8 mouse cellular contexts compared by ENCODE assay signal in the genomic region with DNA sequence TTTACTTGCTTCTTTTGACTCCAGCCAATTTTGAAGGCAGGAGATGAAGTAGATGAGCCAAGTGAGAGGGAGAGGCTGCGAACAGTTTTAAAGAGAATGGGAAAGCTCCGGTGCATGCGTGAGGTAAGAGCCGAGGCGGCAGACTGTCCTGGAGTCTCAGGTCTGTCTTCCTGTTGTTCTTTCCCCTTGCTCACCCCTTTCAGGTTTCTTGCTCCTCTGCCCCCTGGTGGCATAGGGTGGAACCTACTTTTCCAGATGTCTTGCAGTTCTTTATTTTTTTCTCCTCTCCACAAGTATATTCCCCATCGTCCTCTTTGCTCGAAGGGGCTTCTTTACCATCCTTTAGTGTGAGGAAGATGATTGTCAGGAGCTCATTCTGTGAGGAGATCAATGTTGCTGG. TPM values are rescaled to one million over a fixed set of nuclear protein-coding genes. Genes with fewer than 3 reads are reported as not detected.
DNase-seq lines count a peak whose midpoint lies in the region; ATAC-seq and TF ChIP-seq lines count a peak whose summit lies in the region.

No protein-coding gene starts in this region.

- H3K27ac ChIP-seq in intestine, embryonic 14.5 days (ENCODE audit: low read depth), result no peak overlapping the region
- H3K27ac ChIP-seq in intestine, embryonic 15.5 days, result no peak overlapping the region
- H3K27ac ChIP-seq in embryonic facial prominence, embryonic 10.5 days (replicated peaks), result no peak overlapping the region
- no peak overlapping the region for H3K27ac ChIP-seq in liver, postnatal 0 days (ENCODE audit: low read depth)

- TF ChIP-seq EP300 in liver, postnatal 0 days (IDR thresholded peaks at IDR 0.05; ENCODE audit: low read depth), result no peak

- ATAC-seq in intestine, embryonic 14.5 days (replicated peaks; ENCODE audit: low FRiP score, low TSS enrichment, low read depth), result no peak
- ATAC-seq in intestine, embryonic 15.5 days, result no peak
- ATAC-seq in liver, postnatal 0 days, result no peak
- ATAC-seq in inflammation-experienced regulatory T-cells, adult 6 months, result no peak

- no peak overlapping the region for H3K4me3 ChIP-seq in intestine, embryonic 14.5 days (ENCODE audit: low read depth, low read length)
- no peak overlapping the region for H3K4me3 ChIP-seq in intestine, embryonic 15.5 days (replicated peaks)
- no peak overlapping the region for H3K4me3 ChIP-seq in embryonic facial prominence, embryonic 10.5 days
- H3K4me3 ChIP-seq in liver, postnatal 0 days (ENCODE audit: low read depth, low read length), result no peak overlapping the region

- H3K9ac ChIP-seq in intestine, embryonic 14.5 days (ENCODE audit: low read length), result no peak overlapping the region
- H3K9ac ChIP-seq in intestine, embryonic 15.5 days, result no peak overlapping the region
- H3K9ac ChIP-seq in liver, postnatal 0 days (replicated peaks), result no peak overlapping the region

- WGBS in intestine, embryonic 14.5 days, result 72% methylated on average over 7 of the region's 7 CpGs
- WGBS in intestine, embryonic 15.5 days, result 72% methylated on average over 7 of the region's 7 CpGs
- WGBS in embryonic facial prominence, embryonic 10.5 days, result 78% methylated on average over 7 of the region's 7 CpGs
- 62% methylated on average over 7 of the region's 7 CpGs for WGBS in liver, postnatal 0 days (ENCODE audit: insufficient replicate concordance)

- H3K27me3 ChIP-seq in intestine, embryonic 14.5 days (replicated peaks; ENCODE audit: control insufficient read depth, insufficient read depth, low read length), result no peaks in the 10 kb centered on the region
- no peaks in the 10 kb centered on the region for H3K27me3 ChIP-seq in intestine, embryonic 15.5 days (replicated peaks)
- no peaks in the 10 kb centered on the region for H3K27me3 ChIP-seq in embryonic facial prominence, embryonic 10.5 days (replicated peaks; ENCODE audit: low read depth, poor library complexity, severe bottlenecking)
- H3K27me3 ChIP-seq in liver, postnatal 0 days (ENCODE audit: insufficient read depth, low read length), result no peaks in the 10 kb centered on the region

- H3K4me1 ChIP-seq in intestine, embryonic 14.5 days (replicated peaks; ENCODE audit: control insufficient read depth, insufficient read depth, low read length), result no peaks in the 10 kb centered on the region
- H3K4me1 ChIP-seq in intestine, embryonic 15.5 days (replicated peaks), result no peaks in the 10 kb centered on the region
- H3K4me1 ChIP-seq in embryonic facial prominence, embryonic 10.5 days, result no peaks in the 10 kb centered on the region
- H3K4me1 ChIP-seq in liver, postnatal 0 days (ENCODE audit: insufficient read depth), result no peaks in the 10 kb centered on the region; the same call in 1 of the 2 replicates

- DNase-seq in intestine, embryonic 14.5 days (ENCODE audit: low spot score), result peak; percentile 78
- peak; percentile 55 for DNase-seq in CD4-positive helper T cell, adult 2 months (ENCODE audit: low read depth, low spot score)
- DNase-seq in NIH3T3 (ENCODE audit: low read depth), result peak; percentile 73
- peak; percentile 65 for DNase-seq in embryonic facial prominence, embryonic 10.5 days (ENCODE audit: low spot score)
- DNase-seq in liver, postnatal 0 days, result peak; percentile 67
- peak; percentile 23 for DNase-seq in right cerebral cortex, postnatal 25 days

- TF ChIP-seq CTCF in liver, postnatal 0 days (IDR thresholded peaks at IDR 0.05; ENCODE audit: low read depth), result peak; percentile 70

- peaks cover 92% of the 10 kb centered on the region for H3K36me3 ChIP-seq in intestine, embryonic 14.5 days (ENCODE audit: control insufficient read depth, insufficient read depth, low read length)
- peaks cover 39% of the 10 kb centered on the region for H3K36me3 ChIP-seq in intestine, embryonic 15.5 days
- H3K36me3 ChIP-seq in embryonic facial prominence, embryonic 10.5 days (replicated peaks), result peaks cover 98% of the 10 kb centered on the region
- H3K36me3 ChIP-seq in liver, postnatal 0 days (replicated peaks; ENCODE audit: insufficient read depth, low read length), result peaks cover 47% of the 10 kb centered on the region

- H3K4me2 ChIP-seq in intestine, embryonic 14.5 days (ENCODE audit: low read length), result no peak overlapping the region
- H3K4me2 ChIP-seq in intestine, embryonic 15.5 days (replicated peaks), result no peak overlapping the region
- H3K4me2 ChIP-seq in liver, postnatal 0 days (ENCODE audit: low read depth, low read length), result no peak overlapping the region

- H3K9me3 ChIP-seq in intestine, embryonic 14.5 days (ENCODE audit: control insufficient read depth, low read length), result no peaks in the 10 kb centered on the region
- H3K9me3 ChIP-seq in intestine, embryonic 15.5 days, result no peaks in the 10 kb centered on the region
- H3K9me3 ChIP-seq in embryonic facial prominence, embryonic 10.5 days, result no peaks in the 10 kb centered on the region
- no peaks in the 10 kb centered on the region for H3K9me3 ChIP-seq in liver, postnatal 0 days (ENCODE audit: low read length)

RNA-seq across cellular contexts. Expression of gene 4930548H24Rik, which starts 15.2 kb away (rescaled TPM):
- polyA plus RNA-seq in intestine, embryonic 14.5 days (2014; fragmentation: Nextera tagmentation; extraction: Ambion mirVana), result 0.07 TPM in 1 of 2 replicates, not detected in the other
- polyA plus RNA-seq in intestine, embryonic 15.5 days (2015; fragmentation: Nextera tagmentation; extraction: Ambion mirVana), result not detected in 2 replicates
- polyA plus RNA-seq in embryonic facial prominence, embryonic 10.5 days (2016; fragmentation: Nextera tagmentation; extraction: Ambion mirVana), result 0.11 and 0.16 TPM in 2 replicates
- not detected in 2 replicates for polyA plus RNA-seq in liver, postnatal 0 days (2015; fragmentation: Nextera tagmentation; extraction: Ambion mirVana)
- polyA plus RNA-seq in inflammation-experienced regulatory T-cells, adult 6 months (2017; shearing (Covaris generic)), result under 1 TPM in 1 of 3 experiments, not detected in 2; 0.28 TPM

RNA-seq across cellular contexts. Expression of gene Zfp512, which starts 18.1 kb away (rescaled TPM):
- polyA plus RNA-seq in intestine, embryonic 14.5 days (2014; fragmentation: Nextera tagmentation; extraction: Ambion mirVana), result 43.7 and 48.4 TPM in 2 replicates
- 37.6 and 40.1 TPM in 2 replicates for polyA plus RNA-seq in intestine, embryonic 15.5 days (2015; fragmentation: Nextera tagmentation; extraction: Ambion mirVana)
- polyA plus RNA-seq in embryonic facial prominence, embryonic 10.5 days (2016; fragmentation: Nextera tagmentation; extraction: Ambion mirVana), result 76.5 and 77.9 TPM in 2 replicates
- polyA plus RNA-seq in liver, postnatal 0 days (2015; fragmentation: Nextera tagmentation; extraction: Ambion mirVana), result 6.3 and 7.6 TPM in 2 replicates
- 10 to 100 TPM; 24.3 to 48.9 (median 45.0) TPM for polyA plus RNA-seq in inflammation-experienced regulatory T-cells, adult 6 months (2017; shearing (Covaris generic))

RNA-seq across cellular contexts. Expression of gene Gpn1, which starts 24.2 kb away (rescaled TPM):
- 65.4 and 66.3 TPM in 2 replicates for polyA plus RNA-seq in intestine, embryonic 14.5 days (2014; fragmentation: Nextera tagmentation; extraction: Ambion mirVana)
- 47.9 and 54.5 TPM in 2 replicates for polyA plus RNA-seq in intestine, embryonic 15.5 days (2015; fragmentation: Nextera tagmentation; extraction: Ambion mirVana)
- 110 and 113 TPM in 2 replicates for polyA plus RNA-seq in embryonic facial prominence, embryonic 10.5 days (2016; fragmentation: Nextera tagmentation; extraction: Ambion mirVana)
- polyA plus RNA-seq in liver, postnatal 0 days (2015; fragmentation: Nextera tagmentation; extraction: Ambion mirVana), result 10.9 TPM in 2 replicates
- 10 to 100 TPM; 47.7 to 62.6 (median 49.7) TPM for polyA plus RNA-seq in inflammation-experienced regulatory T-cells, adult 6 months (2017; shearing (Covaris generic))

RNA-seq across cellular contexts. Expression of gene Slc4a1ap, which starts 56.5 kb away (rescaled TPM):
- 25.4 and 28.3 TPM in 2 replicates for polyA plus RNA-seq in intestine, embryonic 14.5 days (2014; fragmentation: Nextera tagmentation; extraction: Ambion mirVana)
- polyA plus RNA-seq in intestine, embryonic 15.5 days (2015; fragmentation: Nextera tagmentation; extraction: Ambion mirVana), result 25.5 and 27.8 TPM in 2 replicates
- polyA plus RNA-seq in embryonic facial prominence, embryonic 10.5 days (2016; fragmentation: Nextera tagmentation; extraction: Ambion mirVana), result 32.2 and 33.1 TPM in 2 replicates
- 8.2 and 8.7 TPM in 2 replicates for polyA plus RNA-seq in liver, postnatal 0 days (2015; fragmentation: Nextera tagmentation; extraction: Ambion mirVana)
- polyA plus RNA-seq in inflammation-experienced regulatory T-cells, adult 6 months (2017; shearing (Covaris generic)), result 10 to 100 TPM; 27.4 to 28.4 (median 28.0) TPM

RNA-seq across cellular contexts. Expression of gene Supt7l, which starts 57.3 kb away (rescaled TPM):
- polyA plus RNA-seq in intestine, embryonic 14.5 days (2014; fragmentation: Nextera tagmentation; extraction: Ambion mirVana), result 14.5 and 16.7 TPM in 2 replicates
- polyA plus RNA-seq in intestine, embryonic 15.5 days (2015; fragmentation: Nextera tagmentation; extraction: Ambion mirVana), result 18.1 TPM in 2 replicates
- polyA plus RNA-seq in embryonic facial prominence, embryonic 10.5 days (2016; fragmentation: Nextera tagmentation; extraction: Ambion mirVana), result 29.3 and 29.6 TPM in 2 replicates
- 4.9 and 5.2 TPM in 2 replicates for polyA plus RNA-seq in liver, postnatal 0 days (2015; fragmentation: Nextera tagmentation; extraction: Ambion mirVana)
- polyA plus RNA-seq in inflammation-experienced regulatory T-cells, adult 6 months (2017; shearing (Covaris generic)), result 10 to 100 TPM; 17.1 to 23.1 (median 18.4) TPM

Comparison
In these comparisons a context has a peak if more than half of its experiments do, and no peak if none do; other contexts are left out.
1. DNase-seq: peak in every context shown above with its lines; median percentile 78 in intestine, embryonic 14.5 days; 73 in NIH3T3; 67 in liver, postnatal 0 days; 65 in embryonic facial prominence, embryonic 10.5 days; 55 in CD4-positive helper T cell, adult 2 months; 23 in right cerebral cortex, postnatal 25 days.